Mouse (Mus musculus): ENCODE data around the gene Larp1.

- TF ChIP-seq POLR2A (IDR thresholded peaks at IDR 0.05; ENCODE audit: control insufficient read depth in 1 of 2, insufficient read depth in 1 of 2, low read depth in 1 of 2, low read length in 2 of 2, poor library complexity in 1 of 2) = no peak
- TF ChIP-seq BHLHE40 (IDR thresholded peaks at IDR 0.05; ENCODE audit: borderline replicate concordance, low read depth, low read length) = no peak
- no peak for TF ChIP-seq TCF12 (IDR thresholded peaks at IDR 0.05; ENCODE audit: low read depth, low read length)
- no peak for TF ChIP-seq RCOR1 (IDR thresholded peaks at IDR 0.05; ENCODE audit: low read depth, low read length)
- no peak for TF ChIP-seq SIN3A (IDR thresholded peaks at IDR 0.05; ENCODE audit: low read length)
- TF ChIP-seq MAX (IDR thresholded peaks at IDR 0.05; ENCODE audit: low read length) = no peak
- TF ChIP-seq CTCF (IDR thresholded peaks at IDR 0.05 in 2 of 3, conservative IDR thresholded peaks at IDR 0.05 in 1 of 3; ENCODE audit: control insufficient read depth in 1 of 3, insufficient read depth in 1 of 3, low read depth in 2 of 3, low read length in 3 of 3, poor library complexity in 1 of 3, severe bottlenecking in 1 of 3) = no peak
- no peak for TF ChIP-seq ZC3H11A (IDR thresholded peaks at IDR 0.05; ENCODE audit: low read depth, low read length)
- no peak for TF ChIP-seq HCFC1 (IDR thresholded peaks at IDR 0.05; ENCODE audit: low read depth, low read length)
- TF ChIP-seq EP300 (IDR thresholded peaks at IDR 0.05; ENCODE audit: low read depth in 1 of 2, low read length in 2 of 2) = no peak
- TF ChIP-seq NELFE (IDR thresholded peaks at IDR 0.05; ENCODE audit: low read depth, low read length) = no peak
- no peak for TF ChIP-seq KAT2A (conservative IDR thresholded peaks at IDR 0.05; ENCODE audit: low read depth, low read length)
- TF ChIP-seq UBTF (IDR thresholded peaks at IDR 0.05; ENCODE audit: borderline replicate concordance, insufficient read depth, low read depth, low read length) = no peak
Measured at GRCm38 (mm10) chr11:58005110-58005509, 3.8 kb upstream of the Larp1 start.
